Mouse (Mus musculus) adrenal gland, postnatal 4 days (tissue): ENCODE measurements around the gene Ggcx. TPM values are rescaled to one million over a fixed set of nuclear protein-coding genes. Genes with fewer than 3 reads are reported as not detected.
"Not testable (repeated sequence)": the region's sequence is repeated elsewhere in the genome, so short reads cannot be mapped to it uniquely, and the experiment has no call there.

Experiments used
- DNase-seq, 2 experiments: peaks; one replicate each; pipeline ENCODE4 v3.0.0; 2021 to 2022; ENCODE audit warnings: low spot score in 2 of 2, mixed read lengths in 2 of 2
- total RNA-seq, 2 experiments: library from RNA; stranded (reverse); gene quantifications; 2 replicates each; pipeline ENCODE4 v1.2.3; 2021

The Ggcx gene
- total RNA-seq, 2 experiments from 2014 or later, result 45.5 to 48.9 TPM

GRCm38 (mm10) chr6:72425646-72426045, 11.5 kb downstream of the Ggcx start:
- DNase-seq, result no peak

DNA sequence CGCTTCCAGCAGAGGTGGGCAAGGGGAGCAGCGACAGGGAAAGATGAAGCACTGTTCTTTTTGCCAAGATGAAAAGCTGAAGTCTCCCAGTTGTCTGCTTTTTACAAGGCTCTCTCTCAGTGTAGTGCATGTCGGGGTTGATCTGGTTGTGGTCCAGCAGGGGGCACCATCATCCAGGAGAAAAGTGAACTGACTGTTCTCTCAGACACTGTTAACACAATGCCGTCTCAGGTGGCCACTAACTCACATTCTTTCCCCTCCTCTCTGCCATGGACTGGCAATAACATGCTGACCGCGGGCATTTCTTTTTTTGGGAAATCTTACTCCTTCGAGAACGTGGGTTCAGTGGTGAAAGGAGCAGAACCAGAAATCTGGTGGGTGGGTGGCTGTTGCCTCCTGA, 13.9 kb downstream of the Ggcx start:
- DNase-seq, result peak; percentile 52 to 53

DNA sequence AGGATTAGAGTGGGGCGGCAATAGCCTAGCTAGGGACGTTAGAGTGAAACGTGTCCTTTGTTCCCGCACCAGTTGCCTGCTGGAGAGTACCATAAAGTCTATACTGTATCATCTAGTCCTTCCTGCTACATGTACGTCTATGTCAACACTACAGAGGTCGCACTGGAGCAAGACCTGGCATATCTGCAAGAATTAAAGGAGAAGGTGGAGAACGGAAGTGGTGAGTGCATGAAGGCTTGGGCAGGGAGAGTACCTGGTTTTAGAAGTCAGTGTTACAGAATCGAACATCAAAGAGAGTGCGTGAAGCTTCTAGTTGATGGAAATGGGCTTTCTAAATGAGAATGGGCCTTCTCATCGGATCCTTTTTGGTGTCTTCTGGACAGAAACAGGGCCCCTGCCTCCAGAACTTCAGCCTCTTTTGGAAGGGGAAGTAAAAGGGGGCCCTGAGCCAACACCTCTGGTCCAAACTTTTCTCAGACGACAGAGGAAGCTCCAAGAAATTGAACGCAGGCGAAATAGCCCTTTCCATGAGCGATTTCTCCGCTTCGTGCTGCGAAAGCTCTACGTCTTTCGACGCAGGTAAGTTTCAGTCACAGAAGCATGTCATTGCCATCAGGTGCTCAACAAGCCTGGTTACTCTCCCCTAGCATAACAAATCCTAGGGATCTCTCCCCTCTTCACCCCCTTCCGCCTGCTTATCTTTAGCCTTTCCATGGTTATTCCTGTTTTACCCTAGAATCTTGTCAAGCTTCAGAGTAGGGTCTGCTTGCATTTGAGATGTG, 15.1 kb downstream of the Ggcx start:
- DNase-seq, result no peak

DNA sequence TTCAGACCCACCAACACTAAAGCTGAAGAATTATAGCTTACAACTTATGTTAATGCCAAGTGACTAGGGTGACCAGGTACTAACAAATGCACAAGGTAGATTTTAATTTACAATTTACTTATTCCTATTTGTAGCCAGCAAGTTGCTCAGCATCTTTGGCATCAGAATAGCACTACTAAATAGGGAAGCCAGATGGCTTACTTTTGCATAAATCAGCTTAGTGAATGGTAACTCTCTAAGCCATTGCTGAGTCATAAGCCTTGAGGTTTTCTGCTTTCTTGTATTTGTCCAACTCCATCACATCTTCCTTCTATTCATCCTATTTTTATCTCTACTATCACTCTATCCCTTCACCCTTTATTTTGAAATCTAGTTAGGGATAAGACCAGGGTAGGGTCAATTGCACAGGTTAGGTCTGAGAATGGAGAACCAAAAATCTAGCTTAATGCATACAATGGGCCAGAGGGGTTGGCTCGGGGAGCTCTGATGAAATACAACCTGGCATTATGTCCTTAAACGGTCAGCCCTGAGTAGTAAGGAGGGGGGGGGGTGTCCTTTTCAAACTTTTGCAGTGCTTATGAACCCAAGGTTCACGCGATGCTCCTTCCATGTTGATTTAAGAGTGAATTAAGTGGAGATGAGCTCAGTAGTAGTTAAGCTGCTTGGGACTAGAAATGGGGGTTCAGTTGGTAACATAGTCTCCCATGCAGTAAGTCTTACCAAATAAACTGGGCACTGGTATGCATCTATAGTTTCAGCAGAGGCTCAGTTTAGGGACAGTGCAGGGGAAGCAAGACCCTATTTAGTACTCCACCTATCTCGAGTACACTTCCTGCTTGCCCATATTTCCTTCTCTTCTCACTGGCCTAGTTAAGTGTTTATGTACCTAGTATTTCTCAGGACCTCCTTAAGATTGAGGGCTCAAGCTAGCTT, 17.1 kb downstream of the Ggcx start:
- no peak for DNase-seq

GRCm38 (mm10) chr6:72432153-72432552, 18.0 kb downstream of the Ggcx start:
- DNase-seq, result no peak

- DNase-seq, result no peak
These were observed 24.1 kb downstream of the Ggcx start for GRCm38 (mm10) chr6:72438226-72438625.

GRCm38 (mm10) chr6:72438862-72439354, 24.8 kb downstream of the Ggcx start:
- DNase-seq, result peak; percentile 74 to 78

DNA sequence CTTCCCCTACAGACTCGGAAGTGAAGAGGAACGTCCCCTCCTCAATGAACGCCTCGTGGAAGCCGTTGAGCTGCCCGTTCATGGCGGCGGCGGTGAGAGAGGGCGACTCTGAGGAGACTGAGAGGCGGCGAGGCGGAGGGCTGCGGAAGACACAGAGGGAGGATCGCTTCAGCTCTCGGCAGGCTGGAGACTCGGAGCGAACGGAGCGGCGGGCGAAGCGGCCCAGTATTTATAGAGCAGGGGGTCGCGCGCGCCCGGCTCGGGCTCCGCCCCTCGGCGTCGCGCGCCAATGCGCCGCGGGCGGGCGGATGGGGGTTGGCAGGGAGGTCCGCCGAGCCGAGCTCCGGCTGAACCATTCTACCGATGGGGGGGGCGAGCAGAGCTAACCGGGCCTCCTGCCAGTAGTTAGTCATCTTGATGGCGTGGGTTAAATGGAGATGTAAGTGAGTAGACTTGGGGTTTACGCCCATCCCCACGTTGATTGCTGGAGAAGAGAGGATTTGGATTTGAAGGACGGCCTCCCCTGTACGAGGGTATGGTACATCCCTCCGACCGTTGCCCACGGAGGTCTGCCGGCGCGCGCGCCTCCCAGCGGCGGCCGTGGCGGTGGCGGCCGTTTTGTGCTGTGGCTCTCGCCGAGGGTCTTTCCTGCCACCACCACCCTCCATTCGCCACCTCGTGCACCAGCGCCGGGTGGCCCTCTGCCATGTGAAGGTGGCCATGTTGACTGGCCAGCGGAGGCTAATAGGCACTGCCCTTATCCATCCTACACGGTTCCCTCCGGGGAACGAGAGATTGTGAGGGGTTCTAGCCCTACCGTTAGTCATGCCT, 25.5 kb downstream of the Ggcx start, which contains the start of gene Mat2a:
Gene Mat2a (minus strand): TSS at position 204 of the 831 bp plus-strand sequence.
- peak; percentile 90 to 95 for DNase-seq

- no peak for DNase-seq
These were observed 26.3 kb downstream of the Ggcx start for GRCm38 (mm10) chr6:72440186-72440990.

- DNase-seq, result no peak
These were observed 29.0 kb downstream of the Ggcx start for GRCm38 (mm10) chr6:72442921-72443604.

DNA sequence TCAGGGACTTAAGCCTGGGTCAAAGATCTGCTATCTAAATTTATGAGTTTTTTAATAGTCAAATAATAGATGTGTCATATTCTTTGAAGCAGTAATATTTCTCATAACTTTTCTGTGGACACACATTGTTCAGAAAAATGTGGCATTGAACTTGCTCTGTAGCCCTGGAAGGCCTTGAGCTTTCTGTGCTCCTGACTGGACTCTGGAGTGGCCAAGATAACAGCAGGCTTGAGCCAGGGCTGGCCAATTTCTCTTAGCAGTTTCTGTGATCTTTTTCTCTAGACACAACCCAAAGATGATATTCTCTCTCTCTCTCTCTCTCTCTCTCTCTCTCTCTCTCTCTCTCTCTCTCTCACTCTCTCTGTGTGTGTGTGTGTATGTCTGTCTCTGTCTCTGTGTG, 30.9 kb downstream of the Ggcx start:
- no peak for DNase-seq

DNA sequence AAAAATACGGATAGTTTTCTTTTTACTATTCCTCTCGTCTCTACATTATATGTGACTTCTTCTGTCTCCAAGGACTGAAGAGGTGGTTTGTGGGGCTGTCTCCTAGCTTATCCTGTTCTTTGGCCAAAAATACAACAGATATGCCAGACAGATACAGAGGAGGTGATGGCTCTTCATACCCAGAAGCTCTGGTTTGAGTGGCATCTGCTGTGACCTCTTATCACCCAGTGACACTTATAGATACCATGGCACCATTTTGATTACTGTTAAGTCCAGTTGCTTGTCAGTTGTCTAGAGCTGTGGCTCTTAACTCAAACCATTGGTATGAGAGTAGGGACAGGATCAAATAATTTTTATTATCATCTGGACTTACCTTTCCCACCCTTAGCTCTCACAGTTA, 33.4 kb downstream of the Ggcx start:
- no peak for DNase-seq

- not testable (repeated sequence) for DNase-seq
These were observed 37.7 kb downstream of the Ggcx start for GRCm38 (mm10) chr6:72451778-72452177.

DNA sequence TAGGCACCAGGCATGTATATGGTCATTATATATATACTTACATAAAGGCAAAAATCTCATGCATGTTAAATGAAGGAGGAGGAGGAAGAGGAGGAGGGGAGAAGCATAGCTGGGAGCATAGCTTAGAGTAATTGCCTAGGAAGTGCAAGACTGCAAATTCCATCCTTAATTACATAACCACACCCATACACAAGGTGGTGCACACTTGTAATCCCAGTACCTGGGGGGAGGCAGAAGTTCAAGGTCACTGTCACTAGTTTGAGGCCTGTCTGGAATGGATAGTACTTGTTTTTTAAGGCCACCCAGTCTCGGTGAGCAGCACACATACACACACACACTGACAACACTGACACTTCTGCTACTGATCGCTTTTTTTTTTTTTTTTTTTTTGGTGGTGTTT, 38.2 kb downstream of the Ggcx start:
- DNase-seq, result no peak

DNA sequence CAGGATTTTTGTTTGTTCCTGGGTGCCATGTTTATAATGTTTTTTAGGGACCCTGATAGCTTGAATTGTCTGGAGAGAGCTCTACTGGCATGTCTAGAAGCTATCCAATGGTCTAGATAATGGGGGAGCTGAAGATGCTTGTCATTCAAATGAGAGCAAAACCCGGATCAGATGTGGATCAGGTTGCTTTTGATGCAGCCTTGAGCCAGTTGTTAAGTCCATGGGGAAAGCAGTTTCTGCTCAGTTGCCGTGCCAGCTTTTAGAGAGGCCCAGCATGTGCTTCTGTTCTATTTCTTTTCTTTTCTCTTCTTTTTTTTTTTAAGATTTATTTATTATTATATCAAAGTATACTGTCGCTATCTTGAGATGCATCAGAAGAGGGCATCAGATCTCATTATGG, 39.5 kb downstream of the Ggcx start:
- DNase-seq, result no peak

- DNase-seq, result no peak
These were observed 40.1 kb downstream of the Ggcx start for GRCm38 (mm10) chr6:72454072-72454746.

- no peak for DNase-seq
These were observed 40.8 kb downstream of the Ggcx start for GRCm38 (mm10) chr6:72454833-72455373.

- DNase-seq, result no peak
These were observed 42.5 kb downstream of the Ggcx start for GRCm38 (mm10) chr6:72456567-72456966.

DNA sequence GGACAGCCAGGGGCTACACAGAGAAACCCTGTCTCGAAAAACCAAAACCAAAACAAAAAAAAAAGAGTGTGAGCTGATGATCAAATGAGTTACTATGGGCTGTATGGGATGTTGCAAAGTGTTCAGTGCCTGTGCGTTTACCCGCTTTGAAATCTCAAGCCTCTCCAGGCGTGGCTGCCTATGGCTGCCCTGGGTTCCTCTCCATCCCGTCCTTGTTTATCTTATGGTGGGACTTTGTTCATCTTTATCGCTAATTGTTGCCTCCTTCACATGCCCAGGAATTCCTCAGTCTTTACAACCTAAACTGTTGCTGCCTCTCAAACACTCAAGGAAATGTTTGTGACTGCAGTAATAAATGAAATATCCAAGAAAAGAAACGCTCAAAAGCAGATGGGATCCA, 44.3 kb downstream of the Ggcx start:
- DNase-seq, result no peak
